In genomic region chr2:169606901-169607678, GRCm38 (mm10) we compare ENCODE assay signal across 24 mouse cellular contexts. TPM values are rescaled to one million over a fixed set of nuclear protein-coding genes. Genes with fewer than 3 reads are reported as not detected.
DNase-seq lines count a peak whose midpoint lies in the region; ATAC-seq and TF ChIP-seq lines count a peak whose summit lies in the region.
"Had no signal": no experiment of that assay in that cellular context is flagged by ENCODE, and none has a peak within 500 bp of the region (broad histone marks: within the 10 kb centered on the region; RNA-seq: fewer than 3 reads in every experiment).

No protein-coding gene starts in this region.

- no peak overlapping the region for H3K9ac ChIP-seq in midbrain, postnatal 0 days (replicated peaks; ENCODE audit: low read length, poor library complexity, severe bottlenecking)
- H3K9ac ChIP-seq in midbrain, embryonic 13.5 days (replicated peaks) = no peak overlapping the region
- no peak overlapping the region for H3K9ac ChIP-seq in stomach, postnatal 0 days (ENCODE audit: low read length)
- H3K9ac ChIP-seq: forebrain, embryonic 15.5 days; heart, embryonic 13.5 days; liver, embryonic 12.5 days; midbrain, embryonic 12.5 days; neural tube, embryonic 15.5 days had no signal

- DNase-seq in layer of hippocampus, postnatal 14 days (ENCODE audit: low spot score in 2 of 2) = peak; percentile 17 to 29
- DNase-seq in layer of hippocampus, adult 9-10 months (ENCODE audit: low spot score) = no peak
- DNase-seq in midbrain, postnatal 0 days (ENCODE audit: low spot score) = peak; percentile 47
- DNase-seq in left cerebral cortex, postnatal 4 days = peak; percentile 62
- no peak for DNase-seq in stomach, postnatal 0 days (ENCODE audit: low spot score)
- DNase-seq in heart, postnatal 36 days = no peak
- DNase-seq: gastrocnemius, adult 2 months; heart, postnatal 4 days; spleen, adult 18-20 months; thymus, postnatal 36 days had no signal

- WGBS in midbrain, postnatal 0 days = 86% methylated on average over 13 of the region's 13 CpGs
- WGBS in midbrain, embryonic 13.5 days = 85% methylated on average over 13 of the region's 13 CpGs
- 67% methylated on average over 13 of the region's 13 CpGs for WGBS in stomach, postnatal 0 days

- ATAC-seq in midbrain, postnatal 0 days (ENCODE audit: low FRiP score) = no peak
- ATAC-seq in midbrain, embryonic 13.5 days = no peak
- ATAC-seq in stomach, postnatal 0 days (ENCODE audit: low FRiP score, low TSS enrichment) = no peak
- ATAC-seq: forebrain, embryonic 15.5 days; liver, embryonic 12.5 days had no signal

- no peak for TF ChIP-seq CTCF in midbrain, postnatal 0 days (IDR thresholded peaks at IDR 0.05)
- no peak for TF ChIP-seq CTCF in stomach, postnatal 0 days (IDR thresholded peaks at IDR 0.05; ENCODE audit: low read depth)

- intact Hi-C loops in left cerebral cortex, postnatal 4 days (cut with DNase I) = no loop called here
- intact Hi-C loops in heart, postnatal 36 days (cut with DNase I) = no loop called here

- no peak overlapping the region for H3K4me2 ChIP-seq in midbrain, postnatal 0 days (ENCODE audit: low read depth, low read length, poor library complexity, severe bottlenecking)
- no peak overlapping the region for H3K4me2 ChIP-seq in midbrain, embryonic 13.5 days (replicated peaks)
- no peak overlapping the region for H3K4me2 ChIP-seq in stomach, postnatal 0 days (replicated peaks; ENCODE audit: low read depth)
- H3K4me2 ChIP-seq: forebrain, embryonic 15.5 days; heart, embryonic 13.5 days; liver, embryonic 12.5 days; midbrain, embryonic 12.5 days; neural tube, embryonic 15.5 days had no signal

- 0 out of 2 replicates have a peak, but pooled peaks cover 3% of the 10 kb centered on the region for H3K4me1 ChIP-seq in midbrain, postnatal 0 days (ENCODE audit: insufficient read depth, low read length)
- peaks cover 7% of the 10 kb centered on the region for H3K4me1 ChIP-seq in midbrain, embryonic 13.5 days (replicated peaks)
- peaks cover 6% of the 10 kb centered on the region; the same call in 1 of the 2 replicates for H3K4me1 ChIP-seq in stomach, postnatal 0 days (replicated peaks; ENCODE audit: control insufficient read depth, insufficient read depth)
- H3K4me1 ChIP-seq: liver, embryonic 12.5 days had no signal

- no peak overlapping the region for H3K27ac ChIP-seq in midbrain, postnatal 0 days (ENCODE audit: low read depth, low read length)
- no peak overlapping the region for H3K27ac ChIP-seq in midbrain, embryonic 13.5 days
- 0 out of 2 replicates have a peak overlapping the region, but pooled peaks have one; percentile 13 for H3K27ac ChIP-seq in stomach, postnatal 0 days (replicated peaks)
- H3K27ac ChIP-seq: forebrain, embryonic 15.5 days; gastrocnemius, adult 2 months; liver, embryonic 12.5 days; midbrain, embryonic 12.5 days; neural tube, embryonic 15.5 days had no signal

- no peaks in the 10 kb centered on the region for H3K36me3 ChIP-seq in midbrain, postnatal 0 days (ENCODE audit: insufficient read depth, low read length)
- no peaks in the 10 kb centered on the region for H3K36me3 ChIP-seq in midbrain, embryonic 13.5 days
- H3K36me3 ChIP-seq in stomach, postnatal 0 days (ENCODE audit: control insufficient read depth, insufficient read depth, low read length) = no peaks in the 10 kb centered on the region
- H3K36me3 ChIP-seq: forebrain, embryonic 15.5 days; heart, embryonic 13.5 days; liver, embryonic 12.5 days; midbrain, embryonic 12.5 days; neural tube, embryonic 15.5 days had no signal

- no peaks in the 10 kb centered on the region for H3K9me3 ChIP-seq in midbrain, postnatal 0 days (ENCODE audit: low read length)
- H3K9me3 ChIP-seq in midbrain, embryonic 13.5 days = no peaks in the 10 kb centered on the region
- no peaks in the 10 kb centered on the region for H3K9me3 ChIP-seq in stomach, postnatal 0 days (ENCODE audit: control insufficient read depth, low read length)
- H3K9me3 ChIP-seq: forebrain, embryonic 15.5 days; heart, embryonic 13.5 days; liver, embryonic 12.5 days; midbrain, embryonic 12.5 days; neural tube, embryonic 15.5 days had no signal

- no peak for TF ChIP-seq EP300 in stomach, postnatal 0 days (optimal IDR thresholded peaks at IDR 0.05)

- no peak overlapping the region for H3K4me3 ChIP-seq in midbrain, postnatal 0 days (ENCODE audit: low read depth, low read length)
- H3K4me3 ChIP-seq in midbrain, embryonic 13.5 days (replicated peaks) = no peak overlapping the region
- no peak overlapping the region for H3K4me3 ChIP-seq in stomach, postnatal 0 days (ENCODE audit: low read depth, low read length)
- H3K4me3 ChIP-seq: erythroblast, embryonic 14.5 days; forebrain, embryonic 15.5 days; gastrocnemius, adult 2 months; heart, embryonic 13.5 days; liver, embryonic 12.5 days; midbrain, embryonic 12.5 days; myocyte; neural tube, embryonic 15.5 days had no signal

- no peaks in the 10 kb centered on the region for H3K27me3 ChIP-seq in midbrain, postnatal 0 days (ENCODE audit: insufficient read depth, low read length)
- 0 out of 2 replicates have a peak, but pooled peaks cover 2% of the 10 kb centered on the region for H3K27me3 ChIP-seq in midbrain, embryonic 13.5 days
- no peaks in the 10 kb centered on the region for H3K27me3 ChIP-seq in stomach, postnatal 0 days (ENCODE audit: control insufficient read depth, insufficient read depth, low read length)
- H3K27me3 ChIP-seq: heart, embryonic 13.5 days; liver, embryonic 12.5 days; midbrain, embryonic 12.5 days; neural tube, embryonic 15.5 days had no signal

RNA-seq across cellular contexts. Expression of gene Gm11011, which starts 19.5 kb away (rescaled TPM):
- not detected for total RNA-seq in layer of hippocampus, postnatal 14 days (2021)
- total RNA-seq in midbrain, postnatal 0 days (2014; rRNA removed) = not detected in 2 replicates
- polyA plus RNA-seq in midbrain, postnatal 0 days (2015; fragmentation: Nextera tagmentation; extraction: Ambion mirVana) = not detected in 2 replicates
- not detected in 2 replicates for polyA plus RNA-seq in midbrain, embryonic 13.5 days (2015; fragmentation: Nextera tagmentation; extraction: Ambion mirVana)
- not detected for total RNA-seq in left cerebral cortex, postnatal 4 days (2021)
- not detected in 2 replicates for polyA plus RNA-seq in stomach, postnatal 0 days (2015; fragmentation: Nextera tagmentation; extraction: Ambion mirVana)
- not detected for total RNA-seq in heart, postnatal 36 days (2021)
- total RNA-seq: ES-E14; gastrocnemius, adult 2 months; granulocyte monocyte progenitor cell, adult 5-6 weeks; heart, postnatal 4 days; layer of hippocampus, adult 18-20 months had no signal
- polyA plus RNA-seq: embryonic facial prominence, embryonic 11.5 days; erythroblast, embryonic 14.5 days; forebrain, embryonic 15.5 days; heart, embryonic 13.5 days; kidney, embryonic 16.5 days; liver, embryonic 12.5 days; midbrain, embryonic 12.5 days; myocyte; neural tube, embryonic 15.5 days; testis, adult 2 months had no signal

RNA-seq across cellular contexts. Expression of gene Tshz2, which starts 25.7 kb away (rescaled TPM):
- total RNA-seq in layer of hippocampus, postnatal 14 days (2021) = 10 to 100 TPM in 1 of 2 experiments, 1 to 10 TPM in 1; 8.6 to 26.7 TPM
- total RNA-seq in midbrain, postnatal 0 days (2014; rRNA removed) = 37.2 and 40.8 TPM in 2 replicates
- polyA plus RNA-seq in midbrain, postnatal 0 days (2015; fragmentation: Nextera tagmentation; extraction: Ambion mirVana) = 19.6 and 26.4 TPM in 2 replicates
- polyA plus RNA-seq in midbrain, embryonic 13.5 days (2015; fragmentation: Nextera tagmentation; extraction: Ambion mirVana) = 13.1 and 13.5 TPM in 2 replicates
- 10 to 100 TPM; 29.9 to 52.3 TPM for total RNA-seq in left cerebral cortex, postnatal 4 days (2021)
- 5.4 and 6.7 TPM in 2 replicates for polyA plus RNA-seq in stomach, postnatal 0 days (2015; fragmentation: Nextera tagmentation; extraction: Ambion mirVana)
- total RNA-seq in heart, postnatal 36 days (2021) = 10 to 100 TPM; 13.6 to 14.9 TPM
- total RNA-seq: granulocyte monocyte progenitor cell, adult 5-6 weeks had no signal
- polyA plus RNA-seq: erythroblast, embryonic 14.5 days; myocyte had no signal

Comparison
In these comparisons a context has a peak if more than half of its experiments do, and no peak if none do; other contexts are left out.
1. DNase-seq: peak in layer of hippocampus, postnatal 14 days (2 of 2), midbrain, postnatal 0 days (single experiment) and left cerebral cortex, postnatal 4 days (single experiment); none in layer of hippocampus, adult 9-10 months (single experiment), stomach, postnatal 0 days (single experiment) and heart, postnatal 36 days (0 of 2).